Mouse (Mus musculus) liver, embryonic 15.5 days (tissue): Measurements from ENCODE around the gene BC067074. TPM values are rescaled to one million over a fixed set of nuclear protein-coding genes. Genes with fewer than 3 reads are reported as not detected.

Experiments
- ATAC-seq: fragments of 200-750 bp; cut with Nextera tagmentation; 2 replicates; pipeline ENCODE4 v1.8.0; 2017; ENCODE audit warnings: moderate number of reproducible peaks, mild to moderate bottlenecking, moderate library complexity; ENCODE audit not compliant: insufficient read depth
- H3K27ac ChIP-seq: fragments of 300-500 bp; sonication (generic); replicated peaks from 2 replicates; pipeline ENCODE4 v1.5.1; 2015; ENCODE audit warnings: mild to moderate bottlenecking, inconsistent platforms
- H3K27me3 ChIP-seq: fragments of 300-500 bp; sonication (generic); 2 replicates; pipeline ENCODE4 v1.6.1; 2015; ENCODE audit warnings: mild to moderate bottlenecking, inconsistent platforms
- H3K36me3 ChIP-seq: fragments of 300-500 bp; sonication (generic); replicated peaks from 2 replicates; pipeline ENCODE4 v1.6.1; 2015; ENCODE audit warnings: moderate library complexity, mild to moderate bottlenecking, inconsistent platforms
- H3K4me1 ChIP-seq: fragments of 300-500 bp; sonication (generic); replicated peaks from 2 replicates; pipeline ENCODE4 v1.6.1; 2015; ENCODE audit warnings: inconsistent platforms
- H3K4me2 ChIP-seq: fragments of 300-500 bp; sonication (generic); 2 replicates; pipeline ENCODE4 v1.6.1; 2015; ENCODE audit warnings: moderate library complexity, mild to moderate bottlenecking, inconsistent platforms
- H3K4me3 ChIP-seq: fragments of 300-500 bp; sonication (generic); replicated peaks from 2 replicates; pipeline ENCODE4 v1.5.1; 2015; ENCODE audit warnings: mild to moderate bottlenecking, inconsistent platforms
- H3K9ac ChIP-seq: fragments of 300-500 bp; sonication (generic); 2 replicates; pipeline ENCODE4 v1.6.1; 2015; ENCODE audit warnings: moderate library complexity, mild to moderate bottlenecking, inconsistent platforms
- H3K9me3 ChIP-seq: fragments of 300-500 bp; sonication (generic); replicated peaks from 2 replicates; pipeline ENCODE4 v1.6.1; 2016; ENCODE audit warnings: inconsistent platforms
- WGBS: fragments of 180-500 bp; shearing (Covaris S2); methylation state at CpG from one replicate; pipeline ENCODE4 v1.1.7; 2015; ENCODE audit warnings: mixed read lengths; ENCODE audit not compliant: insufficient replicate concordance; 5-methylcytosine and 5-hydroxymethylcytosine counted together
- polyA plus RNA-seq: library from polyadenylated mRNA; unstranded; fragments of >200 nt; fragmentation: Nextera tagmentation; extraction: Ambion mirVana; gene quantifications from 2 replicates; pipeline ENCODE4 v1.2.1, GENCODE M21; 2015

Gene BC067074
- polyA plus RNA-seq, 1 experiment from 2014 or later = 0.18 TPM

DNA sequence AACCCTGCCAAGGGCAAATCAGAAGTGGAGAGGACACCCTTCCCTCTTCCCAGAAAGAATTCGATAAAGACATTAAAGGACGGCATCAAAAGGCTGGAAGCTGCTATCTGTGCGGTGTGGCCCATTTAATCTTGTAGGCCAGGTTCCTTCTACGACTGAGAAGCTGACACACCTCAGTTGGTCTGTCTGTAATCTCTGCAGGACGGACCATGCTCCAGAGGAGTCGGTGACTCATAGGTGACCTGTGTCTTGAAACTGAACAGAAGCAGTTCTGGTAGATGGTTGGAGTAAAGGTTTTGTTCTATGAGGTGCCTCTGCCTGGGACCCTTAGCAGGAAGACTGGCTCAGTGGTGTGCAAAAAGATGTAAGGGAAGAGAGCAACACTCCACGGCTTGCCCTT is 122.6 kb downstream of the BC067074 start:
- no peaks in the 10 kb centered on the region; the same call in 1 of the 2 replicates for H3K4me1 ChIP-seq
- H3K9ac ChIP-seq = no peak overlapping the region
- H3K4me2 ChIP-seq = no peak overlapping the region
- ATAC-seq = no peak
- H3K36me3 ChIP-seq = no peaks in the 10 kb centered on the region
- whole genome bisulfite sequencing = 67% methylated on average over 7 of the region's 7 CpGs
- no peak overlapping the region for H3K4me3 ChIP-seq
- H3K27ac ChIP-seq = no peak overlapping the region
- H3K27me3 ChIP-seq = no peaks in the 10 kb centered on the region
- H3K9me3 ChIP-seq = no peaks in the 10 kb centered on the region

DNA sequence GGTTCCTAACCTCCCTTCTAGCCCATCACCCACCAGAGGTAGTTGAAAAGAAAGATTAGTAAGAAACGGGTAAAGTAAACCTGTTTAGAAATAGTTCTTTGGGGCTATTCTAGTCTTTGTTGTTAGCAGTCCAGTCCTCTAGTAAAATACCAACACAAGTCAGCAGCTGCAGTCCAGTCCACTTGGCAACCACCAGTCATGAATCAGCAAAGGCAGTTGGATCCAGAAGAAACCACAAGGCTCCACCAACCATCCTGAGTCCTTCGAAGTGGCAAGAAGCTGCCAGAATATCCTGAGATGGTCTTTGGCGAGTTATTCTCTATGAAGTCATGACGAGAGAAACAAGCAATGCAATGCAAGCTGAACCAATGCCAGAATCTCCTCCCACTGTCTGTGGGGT is 124.0 kb downstream of the BC067074 start:
- ATAC-seq = no peak
- Histone ChIP-seq H3K9ac (no peak overlapping the region), H3K27me3 (no peaks in the 10 kb centered on the region), H3K36me3 (no peaks in the 10 kb centered on the region), H3K9me3 (no peaks in the 10 kb centered on the region), H3K4me2 (no peak overlapping the region), H3K4me1 (no peaks in the 10 kb centered on the region; the same call in 1 of the 2 replicates), H3K27ac (no peak overlapping the region), H3K4me3 (no peak overlapping the region)
- 67% methylated on average over 4 of the region's 4 CpGs for WGBS

DNA sequence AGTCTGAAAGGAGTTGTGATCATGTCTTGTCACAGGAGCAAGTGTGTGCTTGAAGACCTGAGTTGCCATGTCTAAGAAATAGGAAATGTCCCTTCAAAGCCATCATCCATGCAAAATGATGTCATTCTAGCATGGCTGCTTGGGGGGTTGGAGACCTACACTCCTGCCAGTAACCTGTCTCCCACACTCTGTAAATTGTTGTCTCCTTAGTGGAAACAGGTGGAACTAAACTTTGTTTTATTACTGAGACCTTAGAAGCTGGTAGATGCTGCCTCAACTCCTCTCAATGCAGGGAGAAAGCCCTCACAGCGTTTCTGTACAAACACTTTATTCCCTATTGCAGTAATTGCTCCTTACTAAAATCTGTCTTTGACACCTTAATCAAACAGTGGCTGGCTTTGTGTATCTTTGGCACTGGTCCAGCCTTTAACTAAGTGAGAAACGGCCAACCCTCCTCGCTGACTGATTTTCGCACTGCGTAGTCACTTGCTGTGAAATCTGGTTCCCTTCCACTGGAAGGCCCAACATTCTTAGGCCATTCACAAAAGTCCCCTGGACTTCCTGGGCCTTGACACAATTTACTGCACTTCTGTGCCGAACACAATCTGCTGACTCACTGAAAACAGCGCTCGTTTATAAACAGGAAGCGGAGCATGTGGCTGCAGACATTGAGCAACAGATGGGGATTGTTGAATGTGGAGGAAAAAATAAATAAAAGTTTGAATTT is 125.0 kb downstream of the BC067074 start:
- Histone ChIP-seq H3K36me3 (no peaks in the 10 kb centered on the region), H3K4me1 (no peaks in the 10 kb centered on the region; the same call in 1 of the 2 replicates), H3K27me3 (no peaks in the 10 kb centered on the region), H3K9me3 (no peaks in the 10 kb centered on the region), H3K27ac (peak overlapping the region; percentile 4; the same call in 1 of the 2 replicates), H3K4me2 (no peak overlapping the region), H3K4me3 (no peak overlapping the region), H3K9ac (no peak overlapping the region)
- 27% methylated on average over 9 of the region's 9 CpGs for WGBS
- ATAC-seq = peak; percentile 34; the same call in 1 of the 2 replicates

DNA sequence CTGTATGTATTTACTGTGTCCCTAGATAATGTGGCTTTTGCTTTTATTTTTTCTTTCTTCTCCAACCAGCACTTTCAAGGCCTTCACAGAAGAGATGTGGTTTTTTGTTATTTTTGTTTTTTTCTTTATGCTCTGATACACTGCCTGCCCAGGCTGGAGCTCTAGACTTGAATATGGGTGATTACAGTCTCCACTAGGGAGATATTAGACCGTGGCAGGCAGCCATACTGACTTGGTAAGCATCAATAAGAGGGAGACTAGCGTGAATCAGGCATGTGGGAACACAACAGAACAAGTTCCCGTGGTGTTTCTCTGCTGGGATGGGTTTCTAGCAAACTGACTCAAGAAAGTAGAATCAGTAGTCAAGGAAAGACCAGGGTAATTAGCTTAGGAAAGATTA is 125.7 kb downstream of the BC067074 start:
- H3K4me1 ChIP-seq = no peaks in the 10 kb centered on the region; the same call in 1 of the 2 replicates
- no peak for ATAC-seq
- no peak overlapping the region for H3K9ac ChIP-seq
- no peak overlapping the region for H3K4me2 ChIP-seq
- H3K9me3 ChIP-seq = no peaks in the 10 kb centered on the region
- no peak overlapping the region for H3K4me3 ChIP-seq
- H3K27ac ChIP-seq = no peak overlapping the region
- H3K27me3 ChIP-seq = no peaks in the 10 kb centered on the region
- no peaks in the 10 kb centered on the region for H3K36me3 ChIP-seq
- 43% methylated on average over 3 of the region's 3 CpGs for WGBS

DNA sequence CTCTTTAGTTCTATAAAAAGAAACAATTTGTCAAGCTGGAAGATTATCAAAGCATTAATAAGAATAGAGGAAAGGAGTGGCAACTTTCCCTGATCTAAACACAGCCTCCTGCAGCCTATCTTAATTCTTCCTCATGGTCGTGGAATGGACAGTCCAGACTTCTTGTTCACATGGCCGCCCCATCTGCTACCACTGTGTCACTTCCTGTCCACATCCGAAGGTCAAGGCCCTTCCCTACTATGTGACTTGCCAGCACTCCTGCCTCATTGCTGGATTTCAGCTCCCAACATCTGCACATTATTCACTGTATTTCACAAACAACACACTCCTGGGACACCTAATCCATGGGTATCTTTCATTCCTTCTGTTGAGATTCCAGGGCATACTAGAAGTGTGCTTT is 128.5 kb downstream of the BC067074 start:
- Histone ChIP-seq H3K9me3 (no peaks in the 10 kb centered on the region), H3K4me2 (no peak overlapping the region), H3K9ac (no peak overlapping the region), H3K4me3 (no peak overlapping the region), H3K27me3 (no peaks in the 10 kb centered on the region), H3K4me1 (no peaks in the 10 kb centered on the region; the same call in 1 of the 2 replicates), H3K27ac (no peak overlapping the region), H3K36me3 (no peaks in the 10 kb centered on the region)
- no peak for ATAC-seq
- 39% methylated on average over 3 of the region's 3 CpGs for WGBS

DNA sequence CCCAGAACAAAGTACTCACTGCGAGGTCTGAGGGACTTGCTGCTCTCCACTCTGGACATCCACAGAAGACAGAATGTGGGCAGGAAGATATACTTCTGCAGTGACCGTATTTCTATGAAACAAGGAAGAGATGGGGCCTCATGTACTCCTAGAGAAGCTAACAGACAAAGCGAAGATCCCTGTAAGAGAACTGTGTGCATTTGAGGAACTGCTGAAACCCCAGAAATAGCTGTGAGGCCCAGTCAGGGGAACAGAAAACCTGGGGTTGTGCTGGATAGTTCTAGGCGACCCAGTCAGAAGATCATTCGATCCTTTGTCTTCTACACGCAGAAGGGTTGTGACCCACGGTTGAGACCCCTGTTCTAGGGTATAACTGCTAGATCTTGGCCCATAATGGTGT is 130.9 kb downstream of the BC067074 start:
- no peaks in the 10 kb centered on the region for H3K36me3 ChIP-seq
- H3K4me1 ChIP-seq = no peaks in the 10 kb centered on the region; the same call in 1 of the 2 replicates
- H3K9me3 ChIP-seq = no peaks in the 10 kb centered on the region
- no peak for ATAC-seq
- WGBS = 35% methylated on average over 7 of the region's 7 CpGs
- H3K4me3 ChIP-seq = no peak overlapping the region
- peak overlapping the region; percentile 8; the same call in 1 of the 2 replicates for H3K27ac ChIP-seq
- no peak overlapping the region for H3K9ac ChIP-seq
- H3K4me2 ChIP-seq = 0 out of 2 replicates have a peak overlapping the region, but pooled peaks have one; percentile 1
- H3K27me3 ChIP-seq = no peaks in the 10 kb centered on the region

DNA sequence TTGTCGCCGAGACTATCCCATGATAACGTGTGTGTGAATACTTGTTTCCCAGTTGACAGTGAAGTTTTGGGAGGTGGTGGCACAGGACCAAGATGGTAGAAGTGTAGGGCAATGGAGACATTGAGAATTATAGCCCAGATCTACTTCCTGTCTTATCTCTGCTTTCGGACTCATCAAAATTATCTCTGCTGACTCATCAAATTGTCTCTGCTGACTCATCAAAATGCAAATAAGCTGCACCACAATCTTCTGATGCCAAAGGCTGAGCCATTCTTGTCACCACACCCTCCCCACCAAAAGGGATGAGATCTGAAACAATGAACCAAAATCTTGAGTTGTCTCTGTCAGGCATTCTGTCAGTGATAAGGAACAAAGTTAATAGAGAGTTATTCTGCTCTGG is 132.9 kb downstream of the BC067074 start:
- Histone ChIP-seq H3K27ac (no peak overlapping the region), H3K27me3 (no peaks in the 10 kb centered on the region), H3K9me3 (no peaks in the 10 kb centered on the region), H3K4me1 (no peaks in the 10 kb centered on the region), H3K36me3 (no peaks in the 10 kb centered on the region), H3K9ac (no peak overlapping the region), H3K4me2 (no peak overlapping the region), H3K4me3 (no peak overlapping the region)
- WGBS = 73% methylated on average over 4 of the region's 4 CpGs
- ATAC-seq = no peak

Other genes starting within 250 kb of the BC067074 start
- 5.7 and 6.7 TPM in 2 replicates for gene Gpx8, start 246.7 kb upstream of the BC067074 start, polyA plus RNA-seq
- 2.2 and 2.3 TPM in 2 replicates for gene Gzma, start 192.2 kb upstream of the BC067074 start, polyA plus RNA-seq
- 0.58 and 0.61 TPM in 2 replicates for gene Esm1, start 83.5 kb upstream of the BC067074 start, polyA plus RNA-seq
- not detected in 2 replicates for gene Gzmk, start 67.3 kb upstream of the BC067074 start, polyA plus RNA-seq